Mouse (Mus musculus) neural tube, embryonic 14.5 days (tissue): ENCODE data around the gene Olfr1472. TPM values are rescaled to one million over a fixed set of nuclear protein-coding genes. Genes with fewer than 3 reads are reported as not detected.
"Not testable (repeated sequence)": the region's sequence is repeated elsewhere in the genome, so short reads cannot be mapped to it uniquely, and the experiment has no call there.

Experiments used
- ATAC-seq: fragments of 200-750 bp; cut with Nextera tagmentation; 2 replicates; pipeline ENCODE4 v1.8.0; 2017; ENCODE audit warnings: low read depth, mild to moderate bottlenecking, moderate TSS enrichment, moderate library complexity
- H3K27ac ChIP-seq: fragments of 300-500 bp; sonication (generic); 2 replicates; pipeline ENCODE4 v1.5.1; 2014; ENCODE audit warnings: low read depth, mild to moderate bottlenecking, control low read depth, low read length, moderate library complexity, mixed read lengths
- H3K27me3 ChIP-seq: fragments of 300-500 bp; sonication (generic); 2 replicates; pipeline ENCODE4 v1.6.1; 2014; ENCODE audit warnings: low read length; ENCODE audit not compliant: control insufficient read depth, insufficient read depth
- H3K36me3 ChIP-seq: fragments of 300-500 bp; sonication (generic); 2 replicates; pipeline ENCODE4 v1.6.1; 2014; ENCODE audit warnings: low read length, mixed read lengths; ENCODE audit not compliant: control insufficient read depth, insufficient read depth
- H3K4me1 ChIP-seq: fragments of 300-500 bp; sonication (generic); 2 replicates; pipeline ENCODE4 v1.6.1; 2014; ENCODE audit warnings: low read length; ENCODE audit not compliant: control insufficient read depth, insufficient read depth
- H3K4me2 ChIP-seq: fragments of 300-500 bp; sonication (generic); 2 replicates; pipeline ENCODE4 v1.6.1; 2014; ENCODE audit warnings: mild to moderate bottlenecking, low read depth, low read length, control low read depth
- H3K4me3 ChIP-seq: fragments of 300-500 bp; sonication (generic); 2 replicates; pipeline ENCODE4 v1.5.1; 2014; ENCODE audit warnings: low read depth, low read length, control low read depth, mixed read lengths
- H3K9ac ChIP-seq: fragments of 300-500 bp; sonication (generic); replicated peaks from 2 replicates; pipeline ENCODE4 v1.6.1; 2014; ENCODE audit warnings: low read depth, mild to moderate bottlenecking, control low read depth, low read length, mixed read lengths
- H3K9me3 ChIP-seq: fragments of 300-500 bp; sonication (generic); 2 replicates; pipeline ENCODE4 v1.6.1; 2016; ENCODE audit warnings: low read length; ENCODE audit not compliant: control insufficient read depth
- WGBS: fragments of 180-500 bp; shearing (Covaris S2); extraction: QIAGEN DNeasy Blood & Tissue Kit; methylation state at CpG from one replicate; pipeline ENCODE4 v1.1.7; 2014; 5-methylcytosine and 5-hydroxymethylcytosine counted together
- polyA plus RNA-seq: library from polyadenylated mRNA; unstranded; fragments of >200 nt; fragmentation: Nextera tagmentation; extraction: Ambion mirVana; gene quantifications from 2 replicates; pipeline ENCODE4 v1.2.1, GENCODE M21; 2014

Gene Olfr1472
- not detected in 2 replicates for polyA plus RNA-seq

- WGBS: 80% methylated on average over 1 of the region's 1 CpGs
These were observed at the start of gene Olfr1472 for GRCm38 (mm10) chr19:13455986-13456385. Gene Olfr1472, minus strand, starts transcription at chr19:13456086.

GRCm38 (mm10) chr19:13500246-13500645 is 44.4 kb upstream of the Olfr1472 start, which contains the start of gene Olfr1477:
Gene Olfr1477, plus strand, starts transcription at chr19:13500546.
- H3K27me3 ChIP-seq: no peaks in the 10 kb centered on the region
- 68% methylated on average over 3 of the region's 3 CpGs for WGBS
- ATAC-seq: no peak

More at GRCm38 (mm10) chr19:13455986-13456385, at the start of gene Olfr1472:
- no peak within 1 kb of the TSS for H3K27ac ChIP-seq
- H3K4me1 ChIP-seq: no peaks in the 10 kb centered on the region
- no peak within 1 kb of the TSS for H3K4me3 ChIP-seq
- no peak within 1 kb of the TSS for H3K4me2 ChIP-seq
- H3K9me3 ChIP-seq: no peaks in the 10 kb centered on the region
- no peak for ATAC-seq
- no peaks in the 10 kb centered on the region for H3K27me3 ChIP-seq
- no peak within 1 kb of the TSS for H3K9ac ChIP-seq
- H3K36me3 ChIP-seq: no peaks in the 10 kb centered on the region

GRCm38 (mm10) chr19:13480096-13480495 is 24.2 kb upstream of the Olfr1472 start, which contains the start of gene Olfr1475:
Gene Olfr1475, minus strand, starts transcription at chr19:13480196.
- Histone ChIP-seq H3K4me2 (no peak within 1 kb of the TSS), H3K9me3 (no peaks in the 10 kb centered on the region), H3K4me1 (no peaks in the 10 kb centered on the region), H3K36me3 (no peaks in the 10 kb centered on the region), H3K27me3 (no peaks in the 10 kb centered on the region), H3K9ac (no peak within 1 kb of the TSS), H3K4me3 (no peak within 1 kb of the TSS), H3K27ac (no peak within 1 kb of the TSS)
- ATAC-seq: no peak

More at GRCm38 (mm10) chr19:13500246-13500645, 44.4 kb upstream of the Olfr1472 start, which contains the start of gene Olfr1477:
- Histone ChIP-seq H3K4me1 (no peaks in the 10 kb centered on the region), H3K27ac (no peak within 1 kb of the TSS), H3K4me2 (no peak within 1 kb of the TSS), H3K4me3 (no peak within 1 kb of the TSS), H3K9me3 (no peaks in the 10 kb centered on the region), H3K9ac (no peak within 1 kb of the TSS), H3K36me3 (no peaks in the 10 kb centered on the region)

GRCm38 (mm10) chr19:13469265-13469664 is 13.4 kb upstream of the Olfr1472 start, which contains the start of gene Olfr1474:
Gene Olfr1474, plus strand, starts transcription at chr19:13469565.
- not testable (repeated sequence) for ATAC-seq, H3K9me3 ChIP-seq, H3K4me2 ChIP-seq, H3K4me3 ChIP-seq, H3K36me3 ChIP-seq, H3K27me3 ChIP-seq, H3K4me1 ChIP-seq, H3K27ac ChIP-seq, H3K9ac ChIP-seq
- 77% methylated on average over 4 of the region's 4 CpGs for WGBS

GRCm38 (mm10) chr19:13443109-13443508 is 12.8 kb downstream of the Olfr1472 start, which contains the start of gene Olfr1471:
Gene Olfr1471, plus strand, starts transcription at chr19:13443409.
- not testable (repeated sequence) for H3K9ac ChIP-seq, ATAC-seq, H3K27me3 ChIP-seq, H3K9me3 ChIP-seq, H3K4me3 ChIP-seq, H3K4me2 ChIP-seq, H3K27ac ChIP-seq, H3K36me3 ChIP-seq, H3K4me1 ChIP-seq
- 74% methylated on average over 2 of the region's 2 CpGs for WGBS

GRCm38 (mm10) chr19:13407549-13407948 is 48.3 kb downstream of the Olfr1472 start, which contains the start of gene Olfr1469:
Gene Olfr1469, plus strand, starts transcription at chr19:13407849.
- Histone ChIP-seq H3K9me3 (peaks cover 4% of the 10 kb centered on the region; the same call in 1 of the 2 replicates), H3K36me3 (no peaks in the 10 kb centered on the region), H3K4me3 (no peak within 1 kb of the TSS), H3K9ac (no peak within 1 kb of the TSS), H3K4me2 (no peak within 1 kb of the TSS), H3K27me3 (no peaks in the 10 kb centered on the region), H3K27ac (no peak within 1 kb of the TSS), H3K4me1 (no peaks in the 10 kb centered on the region)
- ATAC-seq: no peak
- 80% methylated on average over 2 of the region's 2 CpGs for WGBS

Other genes starting within 250 kb of the Olfr1472 start
- gene Olfr1463, start 224.8 kb downstream of the Olfr1472 start, polyA plus RNA-seq: not detected in 2 replicates
- gene Olfr1465, start 140.5 kb downstream of the Olfr1472 start, polyA plus RNA-seq: not detected in 2 replicates
- not detected in 2 replicates for gene Olfr1466, start 117.2 kb downstream of the Olfr1472 start, polyA plus RNA-seq
- not detected in 2 replicates for gene Olfr1467, start 93.8 kb downstream of the Olfr1472 start, polyA plus RNA-seq
- gene Olfr1469, start 48.2 kb downstream of the Olfr1472 start, polyA plus RNA-seq: not detected in 2 replicates
- not detected in 2 replicates for gene Olfr1471, start 12.7 kb downstream of the Olfr1472 start, polyA plus RNA-seq
- gene Olfr1474, start 13.5 kb upstream of the Olfr1472 start, polyA plus RNA-seq: not detected in 2 replicates
- gene Olfr1475, start 24.1 kb upstream of the Olfr1472 start, polyA plus RNA-seq: not detected in 2 replicates
- not detected in 2 replicates for gene Olfr1477, start 44.5 kb upstream of the Olfr1472 start, polyA plus RNA-seq
- not detected in 2 replicates for gene Olfr1480, start 71.8 kb upstream of the Olfr1472 start, polyA plus RNA-seq
- not detected in 2 replicates for gene Olfr1484, start 127.4 kb upstream of the Olfr1472 start, polyA plus RNA-seq
- not detected in 2 replicates for gene Olfr1487, start 161.3 kb upstream of the Olfr1472 start, polyA plus RNA-seq
- not detected in 2 replicates for gene Olfr1489, start 175.5 kb upstream of the Olfr1472 start, polyA plus RNA-seq
- not detected in 2 replicates for gene Olfr1490, start 195.0 kb upstream of the Olfr1472 start, polyA plus RNA-seq
- not detected in 2 replicates for gene Olfr1491, start 241.2 kb upstream of the Olfr1472 start, polyA plus RNA-seq